Mouse (Mus musculus): ENCODE data around the gene Commd4. TPM values are rescaled to one million over a fixed set of nuclear protein-coding genes. Genes with fewer than 3 reads are reported as not detected.
"Not testable (repeated sequence)": the region's sequence is repeated elsewhere in the genome, so short reads cannot be mapped to it uniquely, and the experiment has no call there.

Gene Commd4
- 10 to 100 TPM; 88.0 to 91.2 TPM for total RNA-seq (2021)
- long read RNA-seq, experiment 1, transcript Commd4-204 (7 exons, 1,941 nt): minor isoform, 23 of 117 reads
- long read RNA-seq, experiment 1, transcript Commd4-201 (8 exons, 858 nt): major isoform, 47 of 117 reads
- long read RNA-seq, experiment 1, partial matches to known transcripts: 11 of 117 reads
- long read RNA-seq, experiment 1, other reads (novel, unspliced or antisense): 35 of 117 reads
- long read RNA-seq, experiment 2, transcript Commd4-204 (7 exons, 1,941 nt): minor isoform, 14 of 98 reads
- long read RNA-seq, experiment 2, transcript Commd4-201 (8 exons, 858 nt): major isoform, 39 of 98 reads
- long read RNA-seq, experiment 2, partial matches to known transcripts: 18 of 98 reads
- long read RNA-seq, experiment 2, other reads (novel, unspliced or antisense): 25 of 98 reads

DNA sequence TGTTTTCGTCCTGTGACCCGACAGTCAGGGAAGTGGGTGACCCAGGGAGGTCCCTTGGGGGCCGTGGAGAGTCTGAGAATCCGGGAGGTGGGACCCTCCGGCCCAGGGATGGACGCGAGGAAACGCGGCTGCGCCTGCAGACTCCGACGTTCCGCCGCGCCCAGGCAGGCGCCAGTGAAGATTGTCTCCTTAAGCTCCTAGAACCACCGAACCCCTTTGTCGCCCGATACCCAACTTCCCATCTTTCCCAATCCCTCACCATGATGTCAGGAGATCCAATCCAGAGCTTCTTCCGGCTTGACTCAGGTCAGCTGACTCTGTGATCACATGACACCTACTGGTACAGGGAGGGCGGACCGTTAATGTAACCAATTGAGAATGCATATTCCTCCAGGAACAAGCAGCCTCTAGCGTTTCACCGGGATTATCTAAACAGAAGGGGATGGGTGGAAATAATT is at the start of gene Commd4:
Commd4 (minus strand) TSS at position 319 of the 458 bp plus-strand sequence.
- peak; percentile 97 to 98 for DNase-seq (ENCODE audit: low spot score in 2 of 2)
- intact Hi-C loops (cut with DNase I): loop anchor here (5.0 kb wide), 1 partner anchor 274 kb away; no protein-coding TSS in a partner anchor

DNA sequence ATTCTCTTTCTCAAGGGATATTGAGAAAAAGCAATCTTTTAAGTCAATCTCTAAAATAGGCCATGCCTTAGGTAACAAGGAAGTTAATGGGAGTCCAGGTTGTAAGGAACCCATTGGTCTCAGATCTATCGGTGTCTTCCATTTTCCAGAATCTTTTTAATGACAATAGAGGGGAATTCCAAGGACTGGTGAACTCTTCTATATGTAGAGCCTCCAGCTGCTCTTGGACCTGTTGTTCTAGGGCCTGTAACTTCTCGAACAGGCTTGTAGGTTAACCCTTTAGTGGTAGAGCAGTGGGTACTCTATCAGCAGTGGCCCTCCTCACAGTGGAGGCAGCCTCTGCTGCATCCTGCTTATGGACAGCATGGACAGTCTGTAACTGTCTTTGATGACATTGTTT is 48.8 kb upstream of the Commd4 start:
- intact Hi-C loops (cut with DNase I): loop anchor here (10.0 kb wide), 1 partner anchor 308 kb away; no protein-coding TSS in a partner anchor
- DNase-seq (ENCODE audit: low spot score in 2 of 2): no peak

DNA sequence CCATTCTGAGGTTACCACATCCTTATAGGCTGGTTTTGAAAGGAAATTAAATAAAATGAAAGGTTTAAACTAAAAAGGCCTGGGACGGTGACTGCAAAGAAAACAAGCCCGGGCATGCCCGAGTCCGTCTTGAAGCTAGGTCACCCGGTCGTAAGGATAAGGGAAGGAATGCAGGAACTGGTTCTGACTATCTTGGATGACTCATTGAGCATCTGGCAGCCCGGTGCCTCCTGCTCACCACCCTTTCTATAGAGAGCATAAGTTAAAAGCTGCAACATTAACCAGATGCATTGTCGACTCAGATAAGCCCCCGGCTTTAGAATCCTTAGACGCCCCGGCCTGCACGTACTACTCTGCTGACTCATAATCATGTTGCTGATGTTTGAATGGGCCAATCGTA is 45.4 kb upstream of the Commd4 start:
- not testable (repeated sequence) for DNase-seq (ENCODE audit: low spot score in 2 of 2)
- intact Hi-C loops (cut with DNase I): loop anchor here (10.0 kb wide), 1 partner anchor 311 kb away; no protein-coding TSS in a partner anchor

DNA sequence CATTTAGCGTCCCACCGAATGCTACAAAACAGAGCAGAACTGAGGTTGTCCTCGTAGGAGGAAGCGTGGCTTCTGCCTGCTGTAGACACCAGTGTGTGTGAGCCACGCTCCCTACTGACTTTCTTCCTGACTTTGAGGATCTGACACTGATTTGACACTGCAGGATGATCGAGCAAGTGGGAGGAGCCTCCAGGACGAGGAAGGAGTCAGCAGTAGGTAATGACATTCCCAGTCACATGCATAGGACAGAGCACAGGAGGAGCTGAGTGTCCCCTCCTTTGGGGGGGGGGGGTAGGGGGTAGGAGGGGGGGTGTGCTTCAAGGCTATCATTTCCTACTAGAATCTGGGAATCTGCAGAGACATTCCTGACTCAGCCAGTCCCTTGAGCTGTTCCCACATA is 44.9 kb upstream of the Commd4 start:
- intact Hi-C loops (cut with DNase I): loop anchor here (10.0 kb wide), 1 partner anchor 312 kb away; no protein-coding TSS in a partner anchor

DNA sequence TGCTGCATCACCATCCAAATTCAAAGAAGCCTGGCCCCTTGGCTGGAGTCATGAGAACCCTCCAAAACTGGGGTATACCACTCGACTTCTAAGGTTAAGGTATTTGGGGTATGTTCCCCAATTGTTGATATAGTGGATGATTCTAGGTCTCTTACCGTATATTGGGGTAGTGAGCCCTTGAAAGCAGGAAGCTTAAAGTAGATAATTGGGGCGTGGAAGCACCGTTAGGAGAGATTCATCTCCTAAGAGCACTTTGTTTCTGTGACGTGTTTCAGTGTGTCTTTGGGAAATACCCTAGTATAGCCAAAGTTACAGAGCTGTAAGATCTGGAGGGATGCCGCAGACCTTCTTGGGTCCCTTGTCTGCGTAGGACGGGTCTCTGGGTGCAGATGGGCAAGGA is 39.3 kb upstream of the Commd4 start:
- intact Hi-C loops (cut with DNase I): no loop called here
- no peak for DNase-seq (ENCODE audit: low spot score in 2 of 2)

More for the DNA sequence above, 44.9 kb upstream of the Commd4 start:
- no peak for DNase-seq (ENCODE audit: low spot score in 2 of 2)

DNA sequence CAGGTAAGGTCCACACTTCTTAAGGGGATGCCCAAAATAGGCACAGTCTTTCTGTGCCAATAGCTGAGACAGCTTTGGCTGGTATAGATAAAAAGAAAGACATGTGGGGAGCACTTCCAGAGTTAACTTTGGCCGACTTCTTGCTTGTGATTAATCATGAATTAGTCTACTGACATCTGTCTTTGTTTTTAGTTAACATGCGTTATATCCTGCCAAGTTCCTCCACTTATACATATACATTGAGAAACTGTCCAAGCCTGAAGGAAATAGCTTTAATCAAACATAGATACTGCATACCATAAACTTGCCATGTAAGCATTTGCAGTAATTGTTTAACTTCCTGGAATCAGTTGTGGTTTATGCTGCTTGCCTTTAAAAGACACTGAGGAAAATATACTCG is 38.6 kb upstream of the Commd4 start:
- intact Hi-C loops (cut with DNase I): no loop called here
- DNase-seq (ENCODE audit: low spot score in 2 of 2): no peak

DNA sequence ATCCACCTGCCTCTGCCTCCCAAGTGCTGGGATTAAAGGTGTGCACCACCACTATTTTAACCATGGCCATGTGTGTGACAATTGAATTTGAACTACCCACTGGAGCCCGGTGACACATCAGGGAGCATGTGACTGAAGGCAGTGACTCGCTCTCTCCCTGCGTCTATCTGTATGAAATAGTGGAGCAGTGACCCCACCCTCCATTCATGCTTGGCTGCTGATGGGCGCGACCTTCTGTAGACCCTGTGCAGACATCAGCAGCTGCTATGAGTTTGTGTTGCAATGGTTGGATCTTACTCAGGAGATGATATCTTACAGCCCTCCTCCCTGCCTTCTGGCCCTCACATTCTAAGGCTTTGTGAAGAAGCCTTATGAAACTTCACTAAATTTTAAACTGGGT is 10.3 kb upstream of the Commd4 start:
- intact Hi-C loops (cut with DNase I): no loop called here
- no peak for DNase-seq (ENCODE audit: low spot score in 2 of 2)

DNA sequence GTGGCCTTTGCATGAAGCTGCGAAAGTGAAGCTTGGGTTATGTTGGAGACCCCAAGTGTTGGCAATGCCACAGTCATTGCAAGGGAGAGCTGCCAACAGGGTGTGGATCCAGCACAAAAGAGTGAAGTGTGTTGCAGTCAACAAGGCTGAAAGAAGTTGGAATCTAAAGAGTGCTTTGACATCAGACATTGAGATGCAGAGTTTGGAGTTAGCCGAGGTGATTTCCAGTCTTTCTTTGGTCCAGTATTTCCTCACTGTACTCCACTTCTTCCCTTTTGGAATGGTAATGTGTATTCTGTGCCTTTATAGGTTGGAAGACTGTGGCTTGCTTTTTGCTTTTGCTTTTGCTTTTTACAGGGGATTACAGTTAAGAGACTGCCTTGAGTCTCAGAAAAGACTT is 8.0 kb upstream of the Commd4 start:
- DNase-seq (ENCODE audit: low spot score in 2 of 2): no peak

DNA sequence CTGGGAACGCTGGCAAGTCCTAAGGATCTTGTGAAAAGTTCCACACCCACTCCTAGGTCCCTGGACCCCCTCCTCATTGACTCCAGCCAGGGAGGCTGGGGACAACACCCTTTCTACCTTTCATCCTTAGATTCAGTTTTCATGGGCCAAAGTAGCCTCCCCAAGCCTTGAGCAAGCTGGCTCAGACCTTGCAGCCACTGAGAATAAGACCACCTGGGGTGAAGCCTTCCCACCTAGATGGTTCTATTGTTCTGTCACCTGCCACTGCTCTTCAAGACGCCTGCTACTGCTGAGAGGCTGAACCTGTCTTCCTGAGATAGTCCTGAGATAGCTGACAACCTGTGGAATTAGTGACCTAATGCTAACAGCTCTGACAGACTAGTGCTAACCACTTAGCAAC is 5.0 kb upstream of the Commd4 start:
- intact Hi-C loops (cut with DNase I): loop anchor here (5.0 kb wide), 1 partner anchor 54 kb away; no protein-coding TSS in a partner anchor
- DNase-seq (ENCODE audit: low spot score in 2 of 2): no peak

More for the DNA sequence above, 8.0 kb upstream of the Commd4 start:
- intact Hi-C loops (cut with DNase I): no loop called here

DNA sequence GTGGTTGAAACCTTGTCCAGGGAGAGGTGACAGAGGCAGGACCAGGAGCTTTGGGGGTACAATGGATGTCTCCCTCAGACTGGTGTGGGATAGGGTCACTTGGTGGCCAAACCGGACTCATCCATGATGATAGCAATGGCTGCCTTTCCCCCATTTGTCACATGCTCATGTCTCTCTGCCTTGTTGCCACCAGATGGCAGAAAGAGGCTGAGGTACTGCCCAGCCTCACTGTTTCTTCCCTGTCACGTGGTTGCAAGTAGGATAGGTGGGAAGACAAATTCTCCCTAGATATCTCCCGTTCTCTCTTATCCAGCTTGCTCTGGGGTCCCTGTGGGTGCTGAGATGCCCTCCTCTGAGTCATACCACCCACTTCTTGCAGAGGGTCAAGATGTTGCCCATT is 4.4 kb upstream of the Commd4 start:
- intact Hi-C loops (cut with DNase I): loop anchor here (5.0 kb wide), 1 partner anchor 55 kb away; no protein-coding TSS in a partner anchor
- no peak for DNase-seq (ENCODE audit: low spot score in 2 of 2)

DNA sequence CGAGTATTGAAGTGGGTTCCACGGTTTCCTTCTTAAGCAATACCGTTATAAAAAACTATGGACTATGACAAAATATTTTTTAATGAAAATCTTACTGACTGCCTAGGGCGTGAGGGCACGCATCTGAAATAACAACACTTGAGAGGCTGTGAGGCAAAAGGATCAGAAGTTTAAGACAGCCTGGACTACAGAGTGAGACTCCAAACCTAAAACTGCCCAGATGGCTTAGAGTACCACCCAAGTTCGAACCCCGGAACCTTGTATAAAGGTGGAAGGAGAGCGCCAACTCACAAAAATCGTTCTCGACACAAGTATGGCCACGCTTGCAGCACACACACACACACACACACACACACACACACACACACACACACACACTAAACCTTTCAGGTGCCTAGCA is 375 bp upstream of the Commd4 start:
- no peak for DNase-seq (ENCODE audit: low spot score in 2 of 2)
- intact Hi-C loops (cut with DNase I): loop anchor here (5.0 kb wide), 1 partner anchor 274 kb away; no protein-coding TSS in a partner anchor

DNA sequence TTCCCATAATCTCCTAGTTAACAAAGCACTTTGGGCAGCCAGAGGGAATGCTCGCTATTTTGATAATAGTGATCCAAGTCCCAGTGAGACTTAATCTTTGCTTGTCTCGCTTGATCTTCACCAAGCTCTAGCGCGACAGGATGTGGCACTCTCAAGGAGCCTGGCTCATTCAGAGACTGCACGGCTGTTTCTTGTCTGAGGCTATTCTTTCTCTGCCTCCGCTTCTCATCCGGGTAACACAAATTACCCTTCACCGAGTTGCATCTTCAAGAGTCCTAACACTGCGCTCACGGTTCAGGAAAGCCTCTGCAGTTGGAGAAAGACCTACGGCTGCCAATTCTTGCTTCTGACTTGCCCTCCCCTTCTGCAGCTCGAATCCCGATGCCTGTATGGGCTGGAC is 632 bp downstream of the Commd4 start:
- intact Hi-C loops (cut with DNase I): loop anchor here (5.0 kb wide), 1 partner anchor 275 kb away; no protein-coding TSS in a partner anchor
- DNase-seq (ENCODE audit: low spot score in 2 of 2): no peak

DNA sequence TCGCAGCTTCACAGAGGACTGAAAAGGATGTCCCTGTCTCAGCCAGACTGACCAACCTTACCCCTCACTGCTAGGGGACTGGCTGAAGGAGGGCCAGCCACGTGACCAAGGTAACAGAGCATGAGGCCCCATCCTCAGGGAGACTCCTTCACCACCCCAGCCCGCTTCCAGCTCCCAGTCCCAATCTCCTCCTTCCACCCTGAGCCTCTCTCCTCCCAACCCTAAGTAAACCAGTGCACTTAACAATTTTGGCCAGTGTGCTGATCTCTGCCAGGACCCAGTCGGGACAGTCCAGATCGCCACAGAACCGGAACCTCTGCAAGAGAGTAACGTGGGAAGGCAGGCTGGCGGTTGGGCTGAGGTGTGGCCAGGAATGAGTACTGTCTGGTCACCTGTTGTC is 1.3 kb downstream of the Commd4 start:
- intact Hi-C loops (cut with DNase I): loop anchor here (5.0 kb wide), 1 partner anchor 275 kb away; no protein-coding TSS in a partner anchor
- DNase-seq (ENCODE audit: low spot score in 2 of 2): no peak

DNA sequence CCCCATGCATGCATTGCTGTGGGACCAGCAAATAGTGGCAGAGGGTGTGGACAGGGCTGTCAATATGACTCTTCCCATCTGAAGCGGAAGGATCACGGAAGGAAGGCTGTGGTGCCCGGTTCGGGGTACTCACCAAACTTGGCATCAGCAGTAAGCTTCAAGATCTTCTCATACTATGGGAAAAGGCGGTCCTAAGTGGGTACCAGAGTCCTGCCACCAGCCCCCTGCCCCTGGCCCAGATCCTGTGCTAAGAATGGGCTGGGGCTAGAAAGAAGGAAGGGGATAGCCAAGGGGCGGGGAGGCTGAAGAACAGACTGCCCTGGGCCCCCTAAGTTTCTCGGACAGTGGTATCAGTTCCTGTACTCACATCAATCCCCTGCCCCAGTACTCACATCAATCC is 1.7 kb downstream of the Commd4 start:
- intact Hi-C loops (cut with DNase I): loop anchor here (5.0 kb wide), 1 partner anchor 276 kb away; no protein-coding TSS in a partner anchor
- DNase-seq (ENCODE audit: low spot score in 2 of 2): no peak

DNA sequence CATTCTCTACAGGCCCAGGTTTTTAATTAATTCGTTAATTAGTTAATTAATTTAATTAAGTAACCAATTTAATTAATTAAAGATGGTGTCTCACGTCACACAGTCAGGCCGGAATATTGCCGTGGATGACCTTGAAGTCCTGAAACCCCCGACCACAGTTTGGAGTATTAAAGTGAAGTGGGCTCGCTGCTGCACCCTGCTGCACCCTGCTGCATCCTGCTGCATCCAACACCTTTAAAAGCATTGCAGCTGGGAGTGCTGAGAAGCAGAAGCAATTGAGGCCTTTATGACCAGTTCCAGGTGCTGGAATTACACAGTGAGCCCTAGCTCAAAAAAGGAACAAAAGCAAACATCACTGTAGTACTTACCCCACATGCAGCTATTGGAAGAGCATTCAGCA is 5.8 kb downstream of the Commd4 start:
- intact Hi-C loops (cut with DNase I): no loop called here
- no peak for DNase-seq (ENCODE audit: low spot score in 2 of 2)

DNA sequence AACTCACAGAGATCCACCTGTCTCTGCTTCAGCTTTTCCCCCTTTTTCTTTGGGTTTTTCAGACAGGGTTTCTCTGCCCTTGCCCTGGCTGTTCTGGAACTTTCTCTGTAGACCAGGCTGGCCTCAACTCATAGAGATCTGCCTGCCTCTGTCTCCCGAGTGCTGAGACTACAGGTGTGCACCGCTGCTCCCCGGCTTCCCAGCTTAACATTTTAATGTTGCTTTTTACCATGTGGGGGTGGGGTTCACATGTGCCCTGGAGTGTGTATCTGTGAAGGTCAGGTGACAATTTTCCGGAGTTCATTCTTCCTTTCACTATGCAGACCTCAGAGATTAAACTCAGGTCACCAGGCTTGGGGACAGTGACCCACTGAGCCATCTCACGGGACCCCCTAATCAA is 7.9 kb downstream of the Commd4 start:
- no peak for DNase-seq (ENCODE audit: low spot score in 2 of 2)
- intact Hi-C loops (cut with DNase I): no loop called here

DNA sequence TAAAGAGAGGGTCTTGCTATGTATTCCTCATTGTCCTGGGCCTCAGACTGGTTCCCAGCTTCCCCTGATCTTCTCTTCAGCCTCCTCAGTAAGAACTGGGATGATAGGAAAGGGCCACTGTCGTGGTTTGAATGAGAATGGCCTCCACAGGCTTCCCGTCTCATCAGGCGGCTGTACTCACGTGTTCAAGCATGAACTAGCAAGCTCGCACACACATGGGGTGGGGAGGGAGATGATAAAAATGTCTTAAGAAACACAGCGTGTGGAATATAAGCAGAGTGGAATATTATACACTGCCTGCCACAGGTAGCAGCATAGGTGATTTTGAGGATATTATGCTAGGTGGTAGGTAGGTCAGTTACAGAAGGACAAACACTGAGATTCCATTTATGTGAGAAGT is 9.1 kb downstream of the Commd4 start:
- intact Hi-C loops (cut with DNase I): no loop called here
- no peak for DNase-seq (ENCODE audit: low spot score in 2 of 2)

DNA sequence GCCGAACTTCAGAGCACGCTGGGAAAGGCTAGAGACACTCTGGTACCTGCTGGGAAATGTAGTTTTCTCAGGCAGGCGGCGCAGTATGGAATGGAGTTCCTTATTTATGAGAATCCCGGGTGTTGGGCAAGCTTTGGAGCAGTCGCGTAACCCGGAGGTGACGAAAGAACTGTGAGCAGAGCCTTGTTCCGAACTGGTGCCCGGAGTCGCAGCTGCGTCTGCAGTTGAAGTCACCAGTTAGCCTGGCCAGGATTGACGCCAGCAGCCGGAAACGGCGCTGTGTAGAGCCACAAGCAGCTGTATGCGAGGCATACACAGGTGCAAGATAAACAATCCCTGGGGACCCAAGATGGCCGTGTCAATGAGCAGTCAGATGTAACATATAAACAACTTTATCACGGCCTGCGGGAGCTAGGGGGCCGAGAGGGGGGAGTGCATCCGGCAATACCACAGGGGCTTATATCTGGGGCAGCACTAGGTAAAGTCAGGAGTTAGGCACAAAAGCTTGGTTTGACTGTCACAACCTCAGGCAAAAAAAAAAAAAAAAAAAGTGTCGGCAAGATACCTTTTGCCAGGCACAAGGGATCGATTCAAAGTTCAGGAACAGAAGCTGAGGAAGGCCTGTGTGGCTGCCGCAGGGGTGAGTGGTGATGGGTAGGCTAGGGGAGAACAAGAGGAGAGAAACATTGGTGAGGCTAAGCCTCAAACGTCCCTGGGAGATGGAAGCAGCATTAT is 9.8 kb downstream of the Commd4 start, which contains the start of gene Neil1:
Neil1 (minus strand) TSS at position 162 of the 735 bp plus-strand sequence.
- DNase-seq (ENCODE audit: low spot score in 2 of 2): peak; percentile 90 to 95
- intact Hi-C loops (cut with DNase I): no loop called here

DNA sequence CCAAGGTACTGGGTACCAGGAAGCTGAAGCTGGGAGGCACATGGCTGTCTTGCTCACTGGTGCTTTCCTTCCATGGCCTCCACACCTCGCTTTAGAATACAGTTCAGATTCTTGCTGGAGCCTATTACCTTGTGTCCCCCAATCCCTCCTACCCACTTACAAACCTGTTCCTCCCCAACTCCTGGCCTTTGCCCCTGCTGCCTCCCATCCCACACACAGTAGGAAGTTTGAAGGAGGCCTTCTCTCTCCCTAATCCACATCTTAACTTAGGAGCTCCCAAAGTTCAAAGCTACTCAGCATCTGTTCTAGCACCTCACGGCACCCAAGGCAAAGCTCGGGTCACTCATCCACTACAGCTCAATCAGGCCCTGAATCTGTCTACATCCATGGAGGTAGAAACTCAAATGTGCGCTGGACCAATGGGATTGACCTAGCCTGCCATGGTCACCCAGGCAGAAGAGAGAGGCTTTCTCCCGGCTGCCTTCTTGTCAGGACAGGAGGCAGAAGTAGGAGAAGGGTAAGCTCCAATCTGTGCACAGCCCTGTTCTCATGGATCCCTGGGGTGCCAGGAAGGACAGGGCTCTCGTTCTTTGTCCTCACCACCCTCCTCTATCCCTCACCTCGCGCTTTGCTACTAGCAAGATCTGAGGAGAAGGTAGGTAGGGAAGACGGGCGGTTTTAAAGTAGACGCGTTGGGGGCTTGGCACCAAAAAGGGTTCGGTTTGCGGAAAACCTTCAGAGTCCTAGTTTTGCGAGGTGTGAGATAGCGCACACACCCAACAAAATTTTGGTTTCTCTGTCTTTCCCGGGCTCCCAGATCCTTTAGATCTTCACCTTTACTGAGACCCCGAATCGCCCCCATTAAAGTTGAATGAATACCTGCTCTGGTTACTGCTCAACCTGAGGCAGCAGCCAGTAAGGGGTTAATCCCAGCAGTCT is 10.7 kb downstream of the Commd4 start:
- DNase-seq (ENCODE audit: low spot score in 2 of 2): no peak
- intact Hi-C loops (cut with DNase I): no loop called here

All from left cerebral cortex, postnatal 14 days (tissue).